Mouse (Mus musculus) embryo, embryonic 10.5 days (tissue): ENCODE measurements around the gene Gm20388.
A peak's percentile ranks its signal among the peaks of the same experiment; 100 is the strongest.

ENCODE experiments used
- DNase-seq: peaks from one replicate; pipeline ENCODE4 v3.0.0-alpha.2; 2015; ENCODE audit warnings: low spot score

Gene Gm20388

DNA sequence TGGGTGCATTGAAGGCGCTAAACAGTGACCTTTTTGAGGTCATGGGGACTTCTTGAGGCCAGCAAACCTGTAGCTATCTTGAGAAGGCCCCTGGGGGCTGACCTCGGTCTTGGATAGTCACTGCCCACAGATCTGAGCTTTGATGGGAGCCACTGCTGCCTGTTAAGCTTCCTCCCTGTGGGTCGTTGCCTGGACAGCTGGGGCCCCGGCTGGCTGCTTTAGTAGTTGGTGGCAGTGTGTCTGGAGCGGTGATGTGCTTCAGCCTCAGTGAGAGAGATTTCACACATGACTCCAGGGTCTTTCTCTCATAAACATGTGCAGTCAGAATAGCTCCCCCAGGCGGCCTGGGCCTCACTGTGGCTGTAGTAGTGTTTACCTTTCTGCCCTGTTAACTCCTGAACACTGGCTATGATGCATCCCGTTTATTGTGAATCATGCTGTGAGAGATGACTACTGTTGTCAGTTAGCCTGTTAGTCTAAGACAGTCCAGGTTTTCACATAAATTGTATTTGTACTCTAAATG is 2100.5 kb downstream of the Gm20388 start:
- no peak for DNase-seq

DNA sequence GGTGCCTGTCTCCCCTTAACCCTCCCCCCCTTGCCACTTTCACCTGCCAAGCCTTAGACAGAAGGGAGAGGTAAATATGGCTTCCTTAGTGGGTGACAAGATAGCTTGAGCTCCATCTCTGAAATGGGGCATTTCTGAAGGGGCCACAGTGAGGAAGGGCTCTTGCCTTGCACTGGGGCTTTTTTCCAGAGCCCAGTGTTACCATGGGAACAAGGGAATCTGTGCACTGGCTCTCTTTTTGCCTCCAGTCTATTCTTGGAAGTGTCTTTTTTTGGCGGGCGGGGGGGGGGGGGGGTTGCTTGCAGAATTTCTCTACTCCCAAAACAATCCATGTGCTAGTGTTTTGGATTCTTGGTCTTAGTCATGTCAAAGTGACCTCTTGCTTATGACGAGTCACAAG is 2104.0 kb downstream of the Gm20388 start:
- DNase-seq = no peak

DNA sequence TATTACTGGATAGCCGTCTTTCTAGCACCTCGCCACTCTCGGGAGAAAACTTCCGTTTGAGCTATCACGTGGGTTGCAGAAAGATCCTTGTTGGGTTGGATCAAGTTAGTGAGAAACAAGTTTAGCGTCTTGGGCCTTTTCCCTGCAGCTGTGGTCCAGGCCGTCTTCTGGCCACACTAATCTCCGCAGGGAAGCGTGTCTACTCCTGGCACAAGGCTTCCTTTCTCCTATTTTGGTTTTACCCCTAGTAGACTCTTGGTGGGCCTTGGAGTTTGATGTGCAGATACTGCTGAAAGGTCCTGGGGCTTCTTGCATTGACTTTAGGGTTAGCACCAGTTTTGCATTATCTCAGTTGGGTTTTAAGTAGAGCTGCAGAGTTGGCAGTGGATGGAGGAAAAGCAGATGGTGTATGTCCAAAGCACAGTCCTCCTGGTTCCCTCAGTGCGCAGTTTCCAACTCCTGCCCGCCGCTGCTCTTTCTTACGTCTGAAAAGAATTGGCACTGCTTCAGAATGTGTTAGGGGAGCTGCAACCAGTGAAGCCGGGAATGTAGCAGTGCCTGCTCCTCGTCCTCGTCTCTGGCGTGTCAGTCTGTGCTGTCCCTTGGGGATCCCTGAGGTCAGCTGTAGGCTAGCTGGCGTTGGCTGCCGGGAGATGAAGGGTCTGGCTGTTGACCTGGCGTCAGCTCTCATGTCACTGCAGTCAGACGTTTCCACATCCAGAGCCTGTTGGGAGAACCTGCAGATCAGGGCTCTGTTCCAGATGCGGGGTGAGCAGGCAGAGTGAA is 2107.6 kb downstream of the Gm20388 start:
- no peak for DNase-seq

GRCm38 (mm10) chr8:122019162-122019561 is 2108.5 kb downstream of the Gm20388 start:
- no peak for DNase-seq

DNA sequence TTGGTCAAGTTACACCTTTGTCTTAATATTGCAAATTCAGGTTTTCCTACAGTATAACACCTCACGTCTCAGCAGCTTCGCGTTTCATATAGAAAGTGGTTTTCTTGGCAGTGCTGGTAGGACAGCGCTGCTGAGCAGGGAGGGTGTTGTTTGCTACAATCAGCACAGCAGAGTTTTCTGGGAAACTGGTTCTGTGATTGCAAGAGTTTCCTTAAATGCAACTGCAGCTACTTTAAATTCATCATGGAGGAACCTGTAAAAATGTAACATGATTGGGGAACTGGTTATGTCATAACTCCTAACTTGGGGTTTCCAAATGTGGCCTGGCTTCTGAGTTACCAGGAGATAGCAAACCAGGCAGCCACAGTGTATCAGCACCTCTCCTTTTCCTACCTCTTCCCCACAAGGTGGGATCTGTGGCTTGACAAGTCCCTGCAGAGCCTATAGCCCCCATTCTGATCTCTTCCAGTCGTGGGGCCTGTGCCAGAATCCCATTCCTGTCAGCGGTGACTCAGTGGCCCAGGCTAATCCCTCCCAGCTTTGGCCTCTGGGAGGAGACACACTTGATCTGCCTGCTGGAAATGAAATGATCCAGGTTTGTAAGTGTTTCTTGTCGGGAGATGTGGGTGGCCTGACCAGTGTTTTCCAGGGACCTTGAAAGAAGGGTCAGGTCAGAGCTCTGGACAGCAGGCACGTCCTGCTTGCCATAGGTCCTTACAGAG is 2109.6 kb downstream of the Gm20388 start:
- no peak for DNase-seq

- no peak for DNase-seq
Observed at GRCm38 (mm10) chr8:122021725-122022124, 2111.1 kb downstream of the Gm20388 start.

GRCm38 (mm10) chr8:122022274-122022673 is 2111.6 kb downstream of the Gm20388 start:
- no peak for DNase-seq

- DNase-seq = no peak
Observed at GRCm38 (mm10) chr8:122022705-122023104, 2112.1 kb downstream of the Gm20388 start.

DNA sequence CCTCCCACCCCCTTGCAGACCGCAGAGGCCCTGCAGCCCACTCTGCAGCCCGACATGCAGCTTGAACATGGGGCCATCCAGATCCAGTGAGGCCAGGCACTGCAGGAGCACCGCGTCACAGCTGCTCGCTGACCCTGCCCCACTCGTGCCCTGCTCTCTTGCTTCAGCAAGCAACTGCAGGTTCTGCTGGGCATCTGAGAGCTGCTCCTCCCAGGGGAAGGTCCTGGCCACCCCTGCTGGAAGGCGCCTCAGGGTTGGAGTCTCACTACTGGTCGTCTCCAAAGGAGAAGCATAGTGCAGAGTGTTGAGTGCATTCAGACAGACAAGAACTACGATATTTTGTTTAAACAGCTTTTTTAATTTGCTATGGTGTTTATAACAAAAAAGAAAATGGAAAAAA is 2114.9 kb downstream of the Gm20388 start:
- DNase-seq = no peak

DNA sequence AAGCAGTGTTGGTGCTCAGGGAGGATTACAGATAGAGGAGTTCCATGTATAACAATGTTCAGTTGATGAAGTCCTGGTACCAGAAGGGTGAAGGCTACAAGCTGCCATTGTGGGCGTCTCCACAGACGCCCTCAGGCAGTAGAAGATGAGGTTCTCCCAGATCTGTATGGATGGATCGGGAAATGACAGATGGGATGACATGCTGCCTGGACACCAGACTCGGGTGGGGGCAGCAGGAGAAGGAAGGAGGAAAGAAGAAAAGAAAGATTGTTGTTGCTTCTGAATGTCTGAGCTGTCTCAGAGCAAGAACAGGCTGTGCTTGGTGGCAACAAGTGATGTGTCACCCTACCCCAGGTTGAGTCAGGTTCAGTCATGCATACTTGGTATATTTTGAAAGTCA is 2117.5 kb downstream of the Gm20388 start:
- no peak for DNase-seq

GRCm38 (mm10) chr8:122030965-122031364 is 2120.3 kb downstream of the Gm20388 start:
- DNase-seq = no peak

- peak; percentile 35 for DNase-seq
Observed at GRCm38 (mm10) chr8:122032741-122033140, 2122.1 kb downstream of the Gm20388 start.

DNA sequence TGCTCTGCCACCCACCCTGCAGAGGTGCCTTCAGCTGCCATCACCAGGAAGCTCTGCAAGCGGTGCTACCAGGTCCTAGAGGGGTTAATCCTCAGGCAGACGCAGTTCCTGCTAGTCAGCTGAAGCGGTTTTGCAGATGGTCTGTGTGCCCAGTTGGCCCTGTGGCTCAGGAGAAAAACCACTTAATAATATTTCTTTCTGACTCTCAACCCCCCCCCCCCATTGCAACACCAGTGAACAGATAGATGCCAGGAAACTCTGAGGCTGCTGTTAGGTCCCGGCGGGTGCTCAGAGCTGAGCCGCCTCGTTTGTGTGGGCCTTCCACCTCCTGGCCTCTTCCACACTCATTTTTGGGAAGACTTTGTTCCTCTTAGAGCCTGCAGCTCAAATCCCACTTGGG is 2124.9 kb downstream of the Gm20388 start:
- DNase-seq = no peak

GRCm38 (mm10) chr8:122036325-122036724 is 2125.7 kb downstream of the Gm20388 start:
- DNase-seq = no peak

GRCm38 (mm10) chr8:122037279-122037678 is 2126.6 kb downstream of the Gm20388 start:
- DNase-seq = no peak

DNA sequence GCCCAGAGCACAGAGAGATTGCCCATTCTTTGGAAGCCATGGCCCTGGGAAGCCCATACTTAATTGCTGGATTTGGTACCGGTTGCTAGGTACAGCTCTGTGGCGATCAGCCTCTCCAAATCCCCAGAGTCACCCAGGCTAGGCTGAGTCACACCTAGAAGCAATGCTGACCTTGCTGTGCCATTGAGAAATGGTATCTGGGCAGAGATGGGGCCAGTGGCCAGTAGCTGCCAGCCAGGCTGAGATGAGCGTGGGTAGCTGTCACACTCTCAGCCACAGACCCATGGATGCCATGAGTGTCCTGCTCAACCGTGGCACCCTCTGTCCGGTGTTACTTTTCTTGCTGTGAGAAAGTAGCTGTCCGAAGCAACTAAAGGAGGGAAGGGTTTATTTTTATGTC is 2127.4 kb downstream of the Gm20388 start:
- no peak for DNase-seq

- no peak for DNase-seq
Observed at GRCm38 (mm10) chr8:122039452-122039851, 2128.8 kb downstream of the Gm20388 start.

- DNase-seq = peak; percentile 40
Observed at GRCm38 (mm10) chr8:122047206-122047870, 2136.7 kb downstream of the Gm20388 start.

- no peak for DNase-seq
Observed at GRCm38 (mm10) chr8:122049266-122049665, 2138.6 kb downstream of the Gm20388 start.

DNA sequence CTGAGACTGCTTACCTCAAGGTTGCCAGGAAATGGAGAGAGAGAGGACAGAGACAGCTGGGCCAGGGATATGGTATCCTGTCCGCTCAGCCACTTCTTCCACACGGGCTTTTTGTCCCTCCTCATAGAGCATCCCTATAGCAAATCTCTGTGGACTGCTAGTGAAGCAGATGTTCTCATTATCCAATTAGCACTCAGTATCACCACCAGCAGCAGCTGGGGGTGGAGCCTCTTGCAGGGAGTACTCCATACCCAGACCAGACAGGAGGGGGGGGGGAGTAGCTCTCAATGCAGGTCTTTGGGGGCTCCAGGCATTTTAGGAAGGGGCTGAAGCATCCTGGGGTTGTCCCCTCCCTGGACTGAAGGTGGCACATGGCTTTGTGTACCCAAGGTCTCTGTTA is 2139.3 kb downstream of the Gm20388 start:
- DNase-seq = no peak

GRCm38 (mm10) chr8:122050620-122051019 is 2140.0 kb downstream of the Gm20388 start:
- DNase-seq = no peak

GRCm38 (mm10) chr8:122055321-122055720 is 2144.7 kb downstream of the Gm20388 start:
- DNase-seq = peak; percentile 63

- DNase-seq = no peak
Observed at GRCm38 (mm10) chr8:122056113-122056512, 2145.5 kb downstream of the Gm20388 start.
